Mouse (Mus musculus): ENCODE measurements at regions not wholly inside any gene's neighbourhood (a gene's known extent, or its start where the extent isn't known, plus 50 kb on each side); places are given as distances from the start of the nearest gene placed in this dataset.

GRCm38 (mm10) chr14:100864164-100864563 lies 336.0 kb downstream of the Prr30 start:
- Histone ChIP-seq H3K27me3 (ENCODE audit: insufficient read depth, low read length) (no peaks in the 10 kb centered on the region), H3K4me3 (replicated peaks; ENCODE audit: low read length) (no peak overlapping the region), H3K4me1 (replicated peaks; ENCODE audit: low read depth, low read length) (no peaks in the 10 kb centered on the region), H3K9me3 (ENCODE audit: low read length) (no peaks in the 10 kb centered on the region), H3K36me3 (ENCODE audit: insufficient read depth, low read length) (no peaks in the 10 kb centered on the region)
- no peak for TF ChIP-seq CTCF (conservative IDR thresholded peaks at IDR 0.05; ENCODE audit: low read length)
- no peak for TF ChIP-seq NANOG (IDR thresholded peaks at IDR 0.05; ENCODE audit: borderline replicate concordance, low read length)
- no peak for TF ChIP-seq POU5F1 (IDR thresholded peaks at IDR 0.05; ENCODE audit: borderline replicate concordance, low read length)

DNA sequence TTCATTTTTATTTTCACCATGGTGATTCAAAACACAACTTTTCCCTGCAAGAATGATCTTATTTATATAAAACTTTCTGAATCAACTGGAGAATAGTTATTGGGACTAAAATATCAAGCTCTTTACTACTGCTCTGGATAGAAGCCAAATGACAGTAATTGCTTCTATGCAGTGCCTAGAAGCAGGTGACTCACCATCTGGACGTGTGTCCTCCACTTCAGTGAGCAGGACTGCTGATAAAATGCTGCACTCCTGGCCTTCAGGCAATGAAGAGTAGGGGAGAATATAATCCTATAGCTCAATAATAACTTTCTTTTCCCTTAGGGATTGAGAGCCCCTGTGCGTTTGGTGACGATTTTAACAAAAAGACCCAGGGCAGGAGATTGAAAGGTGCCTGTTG lies 357.3 kb downstream of the Prr30 start:
- TF ChIP-seq CTCF (conservative IDR thresholded peaks at IDR 0.05; ENCODE audit: low read length) (no peak), POU5F1 (IDR thresholded peaks at IDR 0.05; ENCODE audit: borderline replicate concordance, low read length) (no peak), NANOG (IDR thresholded peaks at IDR 0.05; ENCODE audit: borderline replicate concordance, low read length) (no peak)
- peaks cover 15% of the 10 kb centered on the region for H3K9me3 ChIP-seq (ENCODE audit: low read length)
- no peaks in the 10 kb centered on the region for H3K27me3 ChIP-seq (ENCODE audit: insufficient read depth, low read length)
- H3K4me1 ChIP-seq (replicated peaks; ENCODE audit: low read depth, low read length) = no peaks in the 10 kb centered on the region
- H3K36me3 ChIP-seq (ENCODE audit: insufficient read depth, low read length) = no peaks in the 10 kb centered on the region
- H3K4me3 ChIP-seq (replicated peaks; ENCODE audit: low read length) = no peak overlapping the region

Measured in E14TG2a.4 (cell line).